Mouse (Mus musculus) erythroblast, adult 5-6 weeks (primary cell): ENCODE data around the gene Cd83. TPM values are rescaled to one million over a fixed set of nuclear protein-coding genes. Genes with fewer than 3 reads are reported as not detected.

Experiments used
- ATAC-seq: replicated peaks from 2 replicates; pipeline ENCODE4 v1.8.0; 2016; ENCODE audit warnings: moderate number of reproducible peaks, mild to moderate bottlenecking, moderate TSS enrichment, inconsistent platforms; ENCODE audit not compliant: poor library complexity, low FRiP score, severe bottlenecking
- total RNA-seq, 2 experiments: library from RNA; stranded (forward) in 1 of 2; stranded (reverse) in 1 of 2; fragments of 150-400 nt in 1 of 2; fragments of 200-764, 138-1000 nt in 1 of 2; gene quantifications; 2 replicates each; pipeline versions ENCODE4 v1.2.3 to v1.2.4; 2015 to 2017; ENCODE audit warnings: low replicate concordance in 2 of 2

Gene Cd83
- total RNA-seq, 2 experiments from 2014 or later: 0.77 TPM; not detected in 1

- ATAC-seq: no peak
Observed at GRCm38 (mm10) chr13:43805159-43805758, 20.7 kb downstream of the Cd83 start.

GRCm38 (mm10) chr13:43806371-43807271 lies 22.0 kb downstream of the Cd83 start:
- no peak for ATAC-seq

- ATAC-seq: no peak
Observed at GRCm38 (mm10) chr13:43807272-43807675, 22.7 kb downstream of the Cd83 start.

- ATAC-seq: no peak
Observed at GRCm38 (mm10) chr13:43810621-43811020, 26.0 kb downstream of the Cd83 start.

- ATAC-seq: no peak
Observed at GRCm38 (mm10) chr13:43811835-43812234, 27.3 kb downstream of the Cd83 start.

GRCm38 (mm10) chr13:43813431-43813830 lies 28.9 kb downstream of the Cd83 start:
- ATAC-seq: no peak

GRCm38 (mm10) chr13:43817461-43817860 lies 32.9 kb downstream of the Cd83 start:
- ATAC-seq: no peak

- no peak for ATAC-seq
Observed at GRCm38 (mm10) chr13:43818307-43819019, 33.9 kb downstream of the Cd83 start.

- ATAC-seq: no peak
Observed at GRCm38 (mm10) chr13:43819020-43819310, 34.4 kb downstream of the Cd83 start.

GRCm38 (mm10) chr13:43820071-43820470 lies 35.5 kb downstream of the Cd83 start:
- ATAC-seq: no peak

- no peak for ATAC-seq
Observed at GRCm38 (mm10) chr13:43822306-43822705, 37.7 kb downstream of the Cd83 start.

GRCm38 (mm10) chr13:43828648-43829047 lies 44.1 kb downstream of the Cd83 start:
- no peak for ATAC-seq

GRCm38 (mm10) chr13:43830892-43831673 lies 46.5 kb downstream of the Cd83 start:
- ATAC-seq: no peak

- no peak for ATAC-seq
Observed at GRCm38 (mm10) chr13:43832731-43833130, 48.2 kb downstream of the Cd83 start.

GRCm38 (mm10) chr13:43836376-43836775 lies 51.8 kb downstream of the Cd83 start:
- ATAC-seq: no peak

GRCm38 (mm10) chr13:43837812-43838211 lies 53.2 kb downstream of the Cd83 start:
- no peak for ATAC-seq

- ATAC-seq: no peak
Observed at GRCm38 (mm10) chr13:43845151-43845550, 60.6 kb downstream of the Cd83 start.

- no peak for ATAC-seq
Observed at GRCm38 (mm10) chr13:43847186-43847585, 62.6 kb downstream of the Cd83 start.

- ATAC-seq: no peak
Observed at GRCm38 (mm10) chr13:43849816-43850215, 65.2 kb downstream of the Cd83 start.

GRCm38 (mm10) chr13:43851108-43851507 lies 66.5 kb downstream of the Cd83 start:
- ATAC-seq: no peak
